Mouse (Mus musculus) right cerebral cortex, postnatal 4 days (tissue): ENCODE measurements around the gene Fat4.

Experiments
- DNase-seq: peaks from one replicate; pipeline ENCODE4 v3.0.0-alpha.2; 2022

Gene Fat4

DNA sequence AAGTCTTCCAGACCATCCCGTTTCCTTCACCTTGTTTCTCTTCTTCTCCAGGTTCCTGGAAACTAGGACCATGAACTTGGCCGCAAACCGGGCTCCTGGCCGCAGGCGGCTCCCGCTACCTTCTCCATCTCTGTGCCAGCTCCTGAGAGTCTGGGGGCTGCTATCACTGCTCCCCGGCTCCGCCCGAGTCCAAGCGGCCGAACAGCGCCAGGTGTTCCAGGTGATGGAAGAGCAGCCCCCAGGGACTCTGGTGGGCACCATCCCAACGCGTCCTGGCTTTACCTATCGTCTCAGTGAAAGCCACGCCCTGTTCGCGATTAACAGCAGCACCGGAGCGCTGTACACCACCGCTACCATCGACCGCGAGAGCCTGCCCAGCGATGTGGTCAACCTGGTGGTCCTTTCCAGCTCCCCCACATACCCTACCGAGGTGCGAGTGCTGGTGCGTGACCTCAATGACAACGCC, at the start of gene Fat4:
Gene Fat4 (plus strand): TSS at position 51 of the 466 bp plus-strand sequence.
- DNase-seq = peak; percentile 49

DNA sequence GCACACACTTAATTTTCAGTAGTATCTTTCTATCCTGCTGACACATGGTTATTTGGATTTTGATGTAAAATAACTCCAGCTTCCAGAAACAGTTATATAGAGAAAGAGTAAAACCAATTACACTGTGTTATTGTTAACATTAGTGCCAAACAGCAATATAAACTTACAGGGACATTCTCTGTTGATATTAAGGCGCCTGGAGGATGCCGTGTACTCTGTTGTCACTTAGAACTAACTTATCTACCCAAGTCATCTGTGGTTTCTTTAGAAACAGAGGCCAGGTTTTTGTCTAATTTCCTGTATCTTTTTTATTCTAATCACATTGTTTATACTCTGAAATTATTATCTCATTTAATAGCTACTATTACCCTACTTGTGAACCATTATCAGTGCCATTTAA, 47.3 kb upstream of the Fat4 start:
- no peak for DNase-seq

- no peak for DNase-seq
Measured at GRCm38 (mm10) chr3:38843000-38843538, 43.7 kb upstream of the Fat4 start.

GRCm38 (mm10) chr3:38846602-38847382, 39.9 kb upstream of the Fat4 start:
- DNase-seq = no peak

DNA sequence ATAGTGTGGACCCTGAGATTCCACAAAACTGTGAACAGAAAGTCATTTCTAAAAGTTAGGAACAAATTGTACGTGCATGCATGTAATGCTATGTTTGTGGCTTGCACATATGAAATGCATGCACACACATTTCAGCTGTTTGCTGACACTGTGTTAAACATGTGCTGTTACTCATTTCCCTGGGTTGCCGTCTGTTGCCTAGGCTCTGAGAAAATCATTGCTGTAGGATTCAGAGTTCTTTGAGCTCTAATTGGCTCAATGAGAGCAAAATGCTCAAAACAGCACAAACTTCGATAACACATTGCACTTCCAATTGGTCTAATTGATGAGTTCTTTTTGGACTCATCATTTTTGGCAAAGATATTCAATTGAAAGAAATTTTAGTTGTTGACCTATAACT, 37.7 kb upstream of the Fat4 start:
- no peak for DNase-seq

GRCm38 (mm10) chr3:38849536-38849935, 37.2 kb upstream of the Fat4 start:
- DNase-seq = peak; percentile 46

DNA sequence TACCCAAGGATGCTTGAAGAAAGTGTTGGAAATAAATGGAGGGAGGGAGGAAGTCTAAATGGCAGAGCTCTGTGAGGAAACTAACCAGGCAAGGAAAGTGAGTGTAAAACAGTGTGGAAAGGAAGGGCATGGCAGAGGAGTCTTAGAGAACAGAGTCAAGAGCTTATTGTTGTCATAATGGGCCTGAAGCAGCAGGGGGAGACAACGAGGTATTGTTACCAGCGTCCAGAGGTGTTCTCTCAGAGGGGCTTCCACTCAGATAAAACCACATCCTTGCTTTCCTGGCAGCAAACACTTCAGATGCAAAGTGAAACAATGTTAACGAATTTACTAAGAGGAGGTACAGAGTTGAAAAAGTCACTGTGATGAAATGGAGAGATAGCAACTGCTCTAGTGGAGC, 33.1 kb upstream of the Fat4 start:
- no peak for DNase-seq

DNA sequence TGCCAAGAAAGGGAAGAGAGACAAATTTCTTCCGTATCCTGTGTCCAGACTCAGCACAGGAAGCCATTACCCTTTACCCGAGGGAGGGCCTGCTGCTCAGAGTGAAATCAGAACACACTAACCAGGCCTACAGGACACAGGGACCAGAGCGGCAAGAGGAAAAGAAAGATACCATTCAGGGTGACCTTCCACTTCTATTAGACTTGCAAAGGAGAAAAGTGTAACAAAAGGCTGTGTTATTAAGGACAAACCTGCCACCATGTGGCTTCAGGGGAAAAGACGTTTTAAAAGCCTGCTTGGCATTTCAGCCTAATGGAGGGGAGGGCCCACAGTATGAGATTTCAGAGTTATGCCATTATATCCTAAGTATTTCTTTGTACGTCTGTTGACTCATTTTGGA, 26.1 kb upstream of the Fat4 start:
- no peak for DNase-seq

GRCm38 (mm10) chr3:38871291-38871690, 15.4 kb upstream of the Fat4 start:
- DNase-seq = no peak

GRCm38 (mm10) chr3:38875872-38876271, 10.9 kb upstream of the Fat4 start:
- DNase-seq = no peak

- DNase-seq = no peak
Measured at GRCm38 (mm10) chr3:38876706-38877105, 10.0 kb upstream of the Fat4 start.

GRCm38 (mm10) chr3:38882778-38883177, 4.0 kb upstream of the Fat4 start:
- no peak for DNase-seq

DNA sequence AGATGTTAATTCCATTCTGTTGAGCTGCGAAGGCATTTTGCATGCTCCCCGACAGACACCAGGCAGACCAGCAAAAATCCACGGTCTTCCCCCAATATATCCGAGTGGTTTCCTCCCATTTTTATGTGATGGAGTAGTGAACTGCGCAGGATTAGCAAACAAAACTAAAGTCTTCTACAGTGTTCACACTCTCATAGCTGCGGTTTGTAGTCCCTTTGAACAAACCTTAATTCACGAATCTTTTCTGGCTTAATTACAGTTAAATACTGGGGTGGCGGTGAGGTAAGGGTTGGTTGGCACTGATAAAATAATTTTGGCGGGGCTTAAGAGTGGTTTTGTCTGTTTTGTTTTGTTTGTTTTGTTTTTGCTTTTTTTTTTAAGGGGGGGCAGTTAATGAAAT, 3.1 kb upstream of the Fat4 start:
- DNase-seq = no peak

- DNase-seq = peak; percentile 84
Measured at GRCm38 (mm10) chr3:38884276-38884675, 2.5 kb upstream of the Fat4 start.

DNA sequence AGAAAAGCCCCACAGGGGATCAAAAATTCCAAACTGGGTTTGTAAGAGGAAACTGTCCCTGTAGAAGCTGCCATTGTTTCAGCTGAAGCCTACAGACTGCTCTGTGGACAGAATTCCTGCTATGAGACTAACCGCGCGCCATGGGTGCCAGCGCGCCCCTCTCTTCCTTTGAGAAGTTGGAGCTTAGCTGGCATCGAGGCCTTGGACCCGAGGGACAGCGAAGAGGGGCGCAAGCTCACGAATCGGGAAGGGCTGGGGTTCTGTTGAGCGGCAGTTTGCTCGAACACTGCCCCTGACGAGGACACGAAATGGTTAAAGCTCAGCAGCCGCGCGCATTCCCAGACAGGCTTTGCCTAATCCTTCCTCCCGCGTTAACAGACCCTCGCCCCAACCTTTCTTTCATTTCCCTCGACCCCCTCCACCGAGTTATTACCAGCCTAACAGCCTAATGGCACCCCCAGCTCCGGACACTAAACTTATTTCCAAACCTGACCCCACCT, 1.8 kb upstream of the Fat4 start:
- peak; percentile 56 for DNase-seq

DNA sequence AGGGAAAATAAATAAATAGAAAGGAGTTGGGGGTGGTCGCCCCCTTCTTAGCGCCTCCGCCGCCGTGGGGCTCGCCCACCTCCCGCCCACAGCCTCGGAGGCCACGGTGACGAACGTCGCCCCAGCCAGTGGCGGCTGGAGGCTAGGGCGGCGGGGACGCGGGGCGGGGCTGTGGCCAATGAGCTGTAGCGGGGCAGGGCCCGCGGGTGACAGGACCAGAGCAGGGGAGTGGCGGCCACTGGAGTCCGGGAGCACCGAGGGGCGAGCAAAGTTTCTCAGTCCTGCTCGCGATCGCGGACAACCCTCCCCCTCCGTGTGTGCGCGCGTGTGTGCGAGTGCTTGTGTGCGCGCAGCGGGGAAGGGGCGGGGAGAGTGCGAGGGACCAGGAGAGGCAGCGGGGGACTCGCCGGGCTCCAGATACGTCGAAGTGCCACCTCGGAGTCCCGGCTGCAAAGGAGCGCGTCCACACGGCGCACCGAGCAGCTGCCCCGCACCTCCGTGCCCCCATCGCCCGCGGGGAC, 1.2 kb upstream of the Fat4 start:
- peak; percentile 79 for DNase-seq

DNA sequence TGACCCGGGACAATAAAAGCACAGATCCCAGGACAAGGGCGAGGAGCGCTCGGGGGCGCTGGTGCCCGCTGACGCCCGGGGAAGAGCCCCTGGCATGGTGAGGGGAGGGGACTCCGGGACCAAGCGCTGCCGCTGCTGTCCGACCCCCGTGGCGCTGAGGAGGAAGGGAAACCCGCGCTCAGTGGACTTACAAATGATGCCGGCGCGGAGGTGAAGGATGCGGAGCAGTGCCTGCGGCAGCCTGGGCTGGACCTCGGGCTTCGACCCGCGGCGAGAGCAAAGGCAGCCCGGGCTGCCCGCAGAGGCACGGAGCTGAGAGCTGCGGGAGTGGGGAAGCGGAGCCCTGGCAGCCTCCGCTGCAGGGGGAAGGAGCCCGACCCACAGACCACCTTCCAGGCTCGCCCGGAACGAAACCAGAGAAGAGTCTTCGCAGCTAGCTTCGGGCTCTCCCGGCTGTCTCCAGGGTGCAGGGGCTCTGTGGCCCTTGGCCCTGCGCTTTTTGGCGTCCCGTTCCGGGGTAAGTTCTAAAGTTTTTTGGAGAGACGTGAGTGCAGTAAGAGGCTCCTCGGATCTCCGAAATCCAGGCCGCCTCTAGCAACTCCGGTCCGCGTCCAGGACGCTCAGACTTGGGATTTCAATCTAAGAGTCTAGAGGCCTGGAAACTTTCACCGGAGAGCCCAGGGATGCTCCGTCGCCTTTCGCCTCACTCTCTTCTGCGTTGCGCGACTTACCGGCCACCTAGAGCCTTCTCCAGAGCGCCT, 499 bp upstream of the Fat4 start:
- peak; percentile 52 for DNase-seq

- peak; percentile 71 for DNase-seq
Measured at GRCm38 (mm10) chr3:38887381-38887991, 746 bp downstream of the Fat4 start.

DNA sequence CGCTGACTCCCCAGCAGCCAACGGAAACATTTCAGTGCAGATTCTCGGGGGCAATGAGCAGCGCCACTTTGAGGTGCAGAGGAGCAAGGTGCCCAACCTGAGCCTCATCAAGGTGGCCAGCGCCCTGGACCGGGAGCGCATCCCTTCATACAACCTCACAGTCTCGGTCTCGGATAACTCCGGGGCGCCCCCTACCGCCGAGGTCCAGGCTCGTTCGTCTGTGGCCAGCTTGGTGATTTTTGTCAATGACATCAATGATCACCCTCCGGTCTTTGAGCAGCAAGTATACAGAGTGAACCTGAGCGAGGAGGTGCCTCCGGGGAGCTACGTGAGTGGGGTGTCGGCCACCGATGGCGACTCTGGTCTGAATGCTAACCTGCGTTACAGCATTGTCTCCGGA, 1.4 kb downstream of the Fat4 start:
- DNase-seq = peak; percentile 92

DNA sequence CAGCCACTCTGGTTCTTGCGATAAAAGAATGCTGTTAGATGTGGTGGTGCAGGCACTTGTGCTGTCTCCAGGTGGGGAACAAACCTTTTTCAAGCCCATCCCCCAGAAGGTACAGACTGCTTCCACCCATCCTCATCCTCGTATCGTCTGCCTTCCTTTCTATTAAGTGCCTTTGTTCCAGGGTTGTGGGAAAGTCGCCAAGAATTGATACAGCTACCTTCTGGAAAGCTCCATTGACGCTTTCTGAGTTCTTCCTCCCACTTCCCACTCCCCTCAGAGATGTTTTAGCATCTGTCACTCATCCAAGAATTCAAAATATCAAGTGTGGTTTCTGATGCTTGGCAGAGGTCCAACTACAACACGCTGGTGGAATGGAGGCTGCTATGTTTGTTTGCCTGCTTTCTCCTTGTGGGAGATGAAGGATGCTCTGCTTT, 6.1 kb downstream of the Fat4 start:
- no peak for DNase-seq

- no peak for DNase-seq
Measured at GRCm38 (mm10) chr3:38900839-38901238, 14.1 kb downstream of the Fat4 start.

DNA sequence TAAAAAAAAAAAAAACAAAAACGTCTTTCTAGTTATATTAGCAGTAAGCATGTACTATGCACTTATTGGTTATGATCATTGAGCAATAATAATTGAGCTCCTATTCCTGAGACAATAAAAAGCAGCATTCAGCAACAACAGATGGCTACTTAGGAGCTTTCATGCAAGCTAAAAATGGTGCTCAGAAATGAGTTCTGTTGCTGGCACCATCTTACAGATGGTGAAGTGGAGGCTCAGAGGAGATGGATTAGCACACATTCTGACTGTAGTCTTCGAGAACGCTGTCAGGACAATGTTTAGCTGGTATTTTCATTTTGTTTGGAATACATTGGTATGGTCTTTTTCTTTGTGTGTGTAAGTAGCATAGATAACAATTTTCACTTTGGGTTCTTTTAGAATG, 20.1 kb downstream of the Fat4 start:
- no peak for DNase-seq
